In the genomic region with DNA sequence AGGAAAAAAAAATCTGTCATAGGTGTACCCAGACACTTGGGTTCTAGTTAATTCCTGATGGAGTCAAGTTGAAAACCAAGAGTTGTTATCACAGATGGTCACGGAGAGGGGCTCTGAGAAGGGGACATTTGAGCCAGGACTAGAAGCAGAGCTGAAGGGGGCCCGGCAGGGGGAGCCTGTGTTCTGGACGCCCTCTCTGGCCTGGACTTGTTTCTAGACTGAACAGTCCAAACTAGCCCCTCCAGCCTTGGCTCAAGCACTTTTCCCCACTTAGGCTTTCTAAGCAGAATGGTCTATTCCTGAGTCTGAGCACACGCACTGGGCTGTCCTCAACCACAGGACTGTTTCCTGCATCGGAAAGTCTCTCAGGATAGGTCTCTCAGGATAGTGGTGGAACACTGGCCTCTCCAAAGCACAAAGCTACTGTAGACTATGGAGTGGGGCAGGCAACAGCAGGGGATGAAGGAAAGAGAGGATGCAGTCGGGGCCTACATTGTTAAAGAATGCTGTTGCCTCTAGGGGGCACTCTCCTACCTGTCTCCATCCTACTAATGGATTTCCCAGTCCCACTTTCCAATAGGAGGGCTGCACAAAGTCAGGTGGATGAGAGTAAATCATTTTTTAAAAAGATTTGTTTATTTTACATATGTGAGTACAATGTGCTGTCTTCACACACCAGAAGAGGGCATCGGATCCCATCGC, we compare ENCODE assay signal across 11 mouse cellular contexts. TPM values are rescaled to one million over a fixed set of nuclear protein-coding genes. Genes with fewer than 3 reads are reported as not detected.
DNase-seq lines count a peak whose midpoint lies in the region; ATAC-seq and TF ChIP-seq lines count a peak whose summit lies in the region.
"Had no signal": no experiment of that assay in that cellular context is flagged by ENCODE, and none has a peak within 500 bp of the region (broad histone marks: within the 10 kb centered on the region; RNA-seq: fewer than 3 reads in every experiment).

No protein-coding gene starts in this region.

- H3K4me3 ChIP-seq in kidney, embryonic 14.5 days (ENCODE audit: low read length): no peak overlapping the region
- no peak overlapping the region for H3K4me3 ChIP-seq in ES-Bruce4 (ENCODE audit: low read depth, low read length)
- H3K4me3 ChIP-seq: hindbrain, embryonic 15.5 days; megakaryocyte, embryonic 14.5 days had no signal

- no peak for TF ChIP-seq POLR2A in ES-Bruce4 (IDR thresholded peaks at IDR 0.05; ENCODE audit: insufficient read depth, low read length)

- no peak for TF ChIP-seq EP300 in ES-Bruce4 (IDR thresholded peaks at IDR 0.05; ENCODE audit: insufficient read depth, low read depth, low read length)

- H3K27me3 ChIP-seq in kidney, embryonic 14.5 days (ENCODE audit: control insufficient read depth, insufficient read depth, low read length): no peaks in the 10 kb centered on the region
- no peaks in the 10 kb centered on the region for H3K27me3 ChIP-seq in ES-Bruce4 (ENCODE audit: control insufficient read depth, insufficient read depth, low read length, poor library complexity, severe bottlenecking)
- H3K27me3 ChIP-seq: hindbrain, embryonic 15.5 days had no signal

- WGBS in kidney, embryonic 14.5 days: 53% methylated on average over 8 of the region's 8 CpGs

- H3K4me2 ChIP-seq in kidney, embryonic 14.5 days (replicated peaks; ENCODE audit: low read depth, low read length): no peak overlapping the region
- H3K4me2 ChIP-seq: hindbrain, embryonic 15.5 days had no signal

- intact Hi-C loops in left cerebral cortex, postnatal 36 days (cut with DNase I): loop anchor here (2.0 kb wide), 1 partner anchor 61 kb away; no protein-coding TSS in a partner anchor

- no peaks in the 10 kb centered on the region for H3K9me3 ChIP-seq in kidney, embryonic 14.5 days (ENCODE audit: control insufficient read depth, low read length)
- no peaks in the 10 kb centered on the region for H3K9me3 ChIP-seq in ES-Bruce4 (replicated peaks; ENCODE audit: control insufficient read depth, insufficient read depth, low read length, poor library complexity, severe bottlenecking)
- H3K9me3 ChIP-seq: hindbrain, embryonic 15.5 days had no signal

- no peak overlapping the region for H3K9ac ChIP-seq in kidney, embryonic 14.5 days (ENCODE audit: low read depth, low read length)
- no peak overlapping the region for H3K9ac ChIP-seq in ES-Bruce4 (ENCODE audit: low read depth, poor library complexity, severe bottlenecking)
- H3K9ac ChIP-seq: hindbrain, embryonic 15.5 days had no signal

- ATAC-seq in kidney, embryonic 14.5 days (ENCODE audit: low FRiP score, low TSS enrichment): no peak

- H3K27ac ChIP-seq in kidney, embryonic 14.5 days (ENCODE audit: low read depth, low read length): no peak overlapping the region
- H3K27ac ChIP-seq in ES-Bruce4 (ENCODE audit: insufficient read depth, low read length): peak overlapping the region; percentile 83
- H3K27ac ChIP-seq: hindbrain, embryonic 15.5 days had no signal

- 0 out of 2 replicates have a peak, but pooled peaks cover 4% of the 10 kb centered on the region for H3K4me1 ChIP-seq in kidney, embryonic 14.5 days (ENCODE audit: control insufficient read depth, insufficient read depth, low read length)
- H3K4me1 ChIP-seq in ES-Bruce4 (ENCODE audit: control insufficient read depth, insufficient read depth, low read length): peaks cover 2% of the 10 kb centered on the region

- no peaks in the 10 kb centered on the region for H3K36me3 ChIP-seq in kidney, embryonic 14.5 days (ENCODE audit: control insufficient read depth, insufficient read depth, low read length)
- H3K36me3 ChIP-seq in ES-Bruce4 (ENCODE audit: control insufficient read depth, insufficient read depth, low read length, poor library complexity, severe bottlenecking): no peaks in the 10 kb centered on the region
- H3K36me3 ChIP-seq: hindbrain, embryonic 15.5 days had no signal

- TF ChIP-seq CTCF in ES-Bruce4 (IDR thresholded peaks at IDR 0.05; ENCODE audit: low read depth, low read length): peak; percentile 50

- peak; percentile 37 for DNase-seq in kidney, adult 9 months
- DNase-seq in B cell, adult 2 months: peak; percentile 11 to 24
- peak; percentile 45 for DNase-seq in induced T-regulatory cell, adult 2 months (ENCODE audit: low read depth)
- DNase-seq in left cerebral cortex, postnatal 36 days (ENCODE audit: low spot score in 2 of 2): no peak
- no peak for DNase-seq in left cerebral cortex, adult 9 months (ENCODE audit: low spot score in 2 of 2)
- DNase-seq: gastrocnemius, postnatal 14 days had no signal

RNA-seq across cellular contexts. Expression of a gene that starts 16.6 kb away (rescaled TPM):
- 9.7 and 12.5 TPM in 2 replicates for polyA plus RNA-seq in kidney, embryonic 14.5 days (2014; fragmentation: Nextera tagmentation; extraction: Ambion mirVana)
- polyA plus RNA-seq in ES-Bruce4 (2011; ENCODE audit: insufficient read depth, insufficient read length, low read depth, missing spikeins): 27.7 and 32.3 TPM in 2 replicates
- total RNA-seq in left cerebral cortex, postnatal 36 days (2021): under 1 TPM; 0.39 to 0.50 TPM
- total RNA-seq: adrenal gland, adult 18-20 months had no signal

RNA-seq across cellular contexts. Expression of a gene that starts 23.7 kb away (rescaled TPM):
- 10.8 and 14.1 TPM in 2 replicates for polyA plus RNA-seq in kidney, embryonic 14.5 days (2014; fragmentation: Nextera tagmentation; extraction: Ambion mirVana)
- polyA plus RNA-seq in ES-Bruce4 (2011; ENCODE audit: insufficient read depth, insufficient read length, low read depth, missing spikeins): 6.1 and 6.2 TPM in 2 replicates
- 10 to 100 TPM; 13.2 to 17.6 TPM for total RNA-seq in left cerebral cortex, postnatal 36 days (2021)

RNA-seq across cellular contexts. Expression of a gene that starts 25.9 kb away (rescaled TPM):
- polyA plus RNA-seq in kidney, embryonic 14.5 days (2014; fragmentation: Nextera tagmentation; extraction: Ambion mirVana): 22.4 and 29.1 TPM in 2 replicates
- polyA plus RNA-seq in ES-Bruce4 (2011; ENCODE audit: insufficient read depth, insufficient read length, low read depth, missing spikeins): 162 and 174 TPM in 2 replicates
- 1 to 10 TPM; 1.8 to 2.9 TPM for total RNA-seq in left cerebral cortex, postnatal 36 days (2021)

Comparison
In these comparisons a context has a peak if more than half of its experiments do, and no peak if none do; other contexts are left out.
1. DNase-seq: peak in kidney, adult 9 months (single experiment), B cell, adult 2 months (2 of 2) and induced T-regulatory cell, adult 2 months (single experiment); none in left cerebral cortex, postnatal 36 days (0 of 2) and left cerebral cortex, adult 9 months (0 of 2).